Mouse (Mus musculus) heart, embryonic 10.5 days (tissue): ENCODE results near the gene Phactr2. TPM values are rescaled to one million over a fixed set of nuclear protein-coding genes. Genes with fewer than 3 reads are reported as not detected.

ENCODE experiments used
- DNase-seq: peaks from one replicate; pipeline ENCODE4 v3.0.0-alpha.2; 2017; ENCODE audit warnings: low spot score
- H3K27ac ChIP-seq: fragments of 300-500 bp; sonication (generic); 2 replicates; pipeline ENCODE4 v1.5.1; 2016; ENCODE audit warnings: mild to moderate bottlenecking
- H3K27me3 ChIP-seq: fragments of 300-500 bp; sonication (generic); 2 replicates; pipeline ENCODE4 v1.6.1; 2016; ENCODE audit warnings: mild to moderate bottlenecking; ENCODE audit not compliant: poor library complexity, insufficient read depth, severe bottlenecking
- H3K36me3 ChIP-seq: fragments of 300-500 bp; sonication (generic); 2 replicates; pipeline ENCODE4 v1.6.1; 2016; ENCODE audit warnings: mild to moderate bottlenecking, moderate library complexity
- H3K4me1 ChIP-seq: fragments of 300-500 bp; sonication (generic); 2 replicates; pipeline ENCODE4 v1.6.1; 2016; ENCODE audit warnings: mild to moderate bottlenecking
- H3K4me3 ChIP-seq: fragments of 300-500 bp; sonication (generic); 2 replicates; pipeline ENCODE4 v1.5.1; 2016; ENCODE audit warnings: mild to moderate bottlenecking, moderate library complexity
- H3K9me3 ChIP-seq: fragments of 300-500 bp; sonication (generic); 2 replicates; pipeline ENCODE4 v1.6.1; 2016; ENCODE audit warnings: mild to moderate bottlenecking, moderate library complexity
- WGBS: fragments of 180-500 bp; shearing (Covaris S2); methylation state at CpG from one replicate; pipeline ENCODE4 v1.1.7; 2016; 5-methylcytosine and 5-hydroxymethylcytosine counted together
- polyA plus RNA-seq: library from polyadenylated mRNA; unstranded; fragments of >200 nt; fragmentation: Nextera tagmentation; extraction: Ambion mirVana; gene quantifications from 2 replicates; pipeline ENCODE4 v1.2.1, GENCODE M21; 2016

The Phactr2 gene
- polyA plus RNA-seq, 1 experiment from 2014 or later: 53.3 TPM

- H3K27me3 ChIP-seq: no peaks in the 10 kb centered on the region
- H3K27ac ChIP-seq: no peak overlapping the region
- no peak for DNase-seq
- peaks cover 13% of the 10 kb centered on the region for H3K4me1 ChIP-seq
- H3K4me3 ChIP-seq: no peak overlapping the region
- H3K36me3 ChIP-seq: no peaks in the 10 kb centered on the region
- no peaks in the 10 kb centered on the region for H3K9me3 ChIP-seq
- WGBS: 75% methylated on average over 4 of the region's 4 CpGs
Measured at GRCm38 (mm10) chr10:13440292-13440691, 33.9 kb downstream of the Phactr2 start.

- Histone ChIP-seq H3K27ac (no peak overlapping the region), H3K27me3 (no peaks in the 10 kb centered on the region), H3K4me1 (peaks cover 19% of the 10 kb centered on the region), H3K36me3 (no peaks in the 10 kb centered on the region), H3K9me3 (no peaks in the 10 kb centered on the region), H3K4me3 (no peak overlapping the region)
- 72% methylated on average over 10 of the region's 10 CpGs for WGBS
- DNase-seq: no peak
Measured at GRCm38 (mm10) chr10:13438118-13438821, 35.9 kb downstream of the Phactr2 start.

- peak overlapping the region; percentile 56; the same call in 1 of the 2 replicates for H3K27ac ChIP-seq
- H3K9me3 ChIP-seq: no peaks in the 10 kb centered on the region
- H3K4me1 ChIP-seq: peaks cover 23% of the 10 kb centered on the region
- H3K4me3 ChIP-seq: no peak overlapping the region
- DNase-seq: no peak
- no peaks in the 10 kb centered on the region for H3K27me3 ChIP-seq
- H3K36me3 ChIP-seq: no peaks in the 10 kb centered on the region
- WGBS: 87% methylated on average over 9 of the region's 9 CpGs
Measured at GRCm38 (mm10) chr10:13437011-13437410, 37.2 kb downstream of the Phactr2 start.

- no peak for DNase-seq
- no peak overlapping the region for H3K27ac ChIP-seq
- H3K4me3 ChIP-seq: no peak overlapping the region
- peaks cover 33% of the 10 kb centered on the region for H3K4me1 ChIP-seq
- H3K9me3 ChIP-seq: no peaks in the 10 kb centered on the region
- no peaks in the 10 kb centered on the region for H3K27me3 ChIP-seq
- H3K36me3 ChIP-seq: no peaks in the 10 kb centered on the region
- WGBS: 74% methylated on average over 7 of the region's 7 CpGs
Measured at GRCm38 (mm10) chr10:13433016-13433415, 41.2 kb downstream of the Phactr2 start.

GRCm38 (mm10) chr10:13431641-13432540 is 42.3 kb downstream of the Phactr2 start:
- H3K9me3 ChIP-seq: no peaks in the 10 kb centered on the region
- no peak overlapping the region for H3K4me3 ChIP-seq
- 45% methylated on average over 8 of the region's 8 CpGs for WGBS
- DNase-seq: no peak
- no peaks in the 10 kb centered on the region for H3K27me3 ChIP-seq
- H3K27ac ChIP-seq: peak overlapping the region; percentile 38
- peaks cover 30% of the 10 kb centered on the region for H3K4me1 ChIP-seq
- H3K36me3 ChIP-seq: no peaks in the 10 kb centered on the region

GRCm38 (mm10) chr10:13429766-13430165 is 44.4 kb downstream of the Phactr2 start:
- WGBS: 11% methylated on average over 5 of the region's 5 CpGs
- no peaks in the 10 kb centered on the region for H3K9me3 ChIP-seq
- H3K36me3 ChIP-seq: no peaks in the 10 kb centered on the region
- DNase-seq: no peak
- no peak overlapping the region for H3K4me3 ChIP-seq
- H3K4me1 ChIP-seq: peaks cover 20% of the 10 kb centered on the region; the same call in 1 of the 2 replicates
- peak overlapping the region; percentile 47 for H3K27ac ChIP-seq
- H3K27me3 ChIP-seq: no peaks in the 10 kb centered on the region

GRCm38 (mm10) chr10:13429240-13429639 is 45.0 kb downstream of the Phactr2 start:
- WGBS: 82% methylated on average over 13 of the region's 13 CpGs
- Histone ChIP-seq H3K27me3 (no peaks in the 10 kb centered on the region), H3K4me3 (no peak overlapping the region), H3K4me1 (peaks cover 20% of the 10 kb centered on the region; the same call in 1 of the 2 replicates), H3K9me3 (no peaks in the 10 kb centered on the region), H3K27ac (peak overlapping the region; percentile 64; the same call in 1 of the 2 replicates), H3K36me3 (no peaks in the 10 kb centered on the region)
- DNase-seq: no peak

GRCm38 (mm10) chr10:13428536-13428935 is 45.7 kb downstream of the Phactr2 start:
- no peaks in the 10 kb centered on the region for H3K9me3 ChIP-seq
- H3K27me3 ChIP-seq: no peaks in the 10 kb centered on the region
- H3K36me3 ChIP-seq: no peaks in the 10 kb centered on the region
- 84% methylated on average over 7 of the region's 7 CpGs for WGBS
- H3K4me3 ChIP-seq: no peak overlapping the region
- no peak overlapping the region for H3K27ac ChIP-seq
- peaks cover 15% of the 10 kb centered on the region; the same call in 1 of the 2 replicates for H3K4me1 ChIP-seq
- no peak for DNase-seq

- Histone ChIP-seq H3K9me3 (no peaks in the 10 kb centered on the region), H3K27ac (peak overlapping the region; percentile 13; the same call in 1 of the 2 replicates), H3K4me1 (peaks cover 14% of the 10 kb centered on the region; the same call in 1 of the 2 replicates), H3K4me3 (no peak overlapping the region), H3K36me3 (no peaks in the 10 kb centered on the region), H3K27me3 (no peaks in the 10 kb centered on the region)
- no peak for DNase-seq
- 90% methylated on average over 10 of the region's 10 CpGs for WGBS
Measured at GRCm38 (mm10) chr10:13427599-13427998, 46.6 kb downstream of the Phactr2 start.

- no peak for DNase-seq
- Histone ChIP-seq H3K9me3 (no peaks in the 10 kb centered on the region), H3K4me3 (no peak overlapping the region), H3K27ac (no peak overlapping the region), H3K36me3 (no peaks in the 10 kb centered on the region), H3K4me1 (peaks cover 2% of the 10 kb centered on the region; the same call in 1 of the 2 replicates), H3K27me3 (no peaks in the 10 kb centered on the region)
- 89% methylated on average over 9 of the region's 9 CpGs for WGBS
Measured at GRCm38 (mm10) chr10:13425198-13425597, 49.0 kb downstream of the Phactr2 start.

GRCm38 (mm10) chr10:13424508-13424907 is 49.7 kb downstream of the Phactr2 start:
- Histone ChIP-seq H3K4me3 (no peak overlapping the region), H3K27ac (no peak overlapping the region), H3K4me1 (no peaks in the 10 kb centered on the region), H3K27me3 (no peaks in the 10 kb centered on the region), H3K9me3 (no peaks in the 10 kb centered on the region), H3K36me3 (no peaks in the 10 kb centered on the region)
- 83% methylated on average over 17 of the region's 17 CpGs for WGBS
- DNase-seq: no peak

GRCm38 (mm10) chr10:13424015-13424414 is 50.2 kb downstream of the Phactr2 start:
- no peak overlapping the region for H3K4me3 ChIP-seq

GRCm38 (mm10) chr10:13422121-13422520 is 52.1 kb downstream of the Phactr2 start:
- no peaks in the 10 kb centered on the region for H3K27me3 ChIP-seq
- no peak overlapping the region for H3K27ac ChIP-seq
- DNase-seq: no peak
- no peak overlapping the region for H3K4me3 ChIP-seq
- 84% methylated on average over 9 of the region's 9 CpGs for WGBS
- no peaks in the 10 kb centered on the region for H3K4me1 ChIP-seq
- no peaks in the 10 kb centered on the region for H3K9me3 ChIP-seq
- no peaks in the 10 kb centered on the region for H3K36me3 ChIP-seq

More at GRCm38 (mm10) chr10:13424015-13424414, 50.2 kb downstream of the Phactr2 start:
- Histone ChIP-seq H3K36me3 (no peaks in the 10 kb centered on the region), H3K27me3 (no peaks in the 10 kb centered on the region), H3K9me3 (no peaks in the 10 kb centered on the region), H3K4me1 (no peaks in the 10 kb centered on the region), H3K27ac (no peak overlapping the region)
- 89% methylated on average over 10 of the region's 10 CpGs for WGBS
- DNase-seq: no peak
